ENCODE assay signal across 17 mouse cellular contexts in genomic region chr2:118463480-118463879, GRCm38 (mm10).
"Had no signal": no experiment of that assay in that cellular context is flagged by ENCODE, and none has a peak within 500 bp of the region (broad histone marks: within the 10 kb centered on the region; RNA-seq: fewer than 3 reads in every experiment).

No protein-coding gene starts in this region.

- DNase-seq: liver, postnatal 0 days; lung, adult 2 months; lung, postnatal 14 days; lung, postnatal 36 days; right cerebral cortex, postnatal 25 days; thymus, adult 2 months; thymus, postnatal 36 days had no signal

- H3K4me2 ChIP-seq: lung, embryonic 15.5 days; midbrain, embryonic 11.5 days; midbrain, embryonic 13.5 days; midbrain, embryonic 15.5 days; neural tube, embryonic 12.5 days; stomach, embryonic 15.5 days had no signal

- H3K27me3 ChIP-seq: lung, embryonic 15.5 days; megakaryocyte, embryonic 14.5 days; midbrain, embryonic 13.5 days; midbrain, embryonic 15.5 days; neural tube, embryonic 12.5 days; stomach, embryonic 15.5 days had no signal

- H3K4me1 ChIP-seq: megakaryocyte, embryonic 14.5 days; midbrain, embryonic 13.5 days; midbrain, embryonic 15.5 days; neural tube, embryonic 12.5 days; stomach, embryonic 15.5 days had no signal

- H3K27ac ChIP-seq: lung, embryonic 15.5 days; macrophage; midbrain, embryonic 13.5 days; midbrain, embryonic 15.5 days; neural tube, embryonic 12.5 days; stomach, embryonic 15.5 days; stomach, postnatal 0 days had no signal

- H3K4me3 ChIP-seq: lung, embryonic 15.5 days; megakaryocyte, embryonic 14.5 days; midbrain, embryonic 13.5 days; midbrain, embryonic 15.5 days; neural tube, embryonic 12.5 days; stomach, embryonic 15.5 days had no signal

- H3K9me3 ChIP-seq: lung, embryonic 15.5 days; megakaryocyte, embryonic 14.5 days; midbrain, embryonic 13.5 days; midbrain, embryonic 15.5 days; neural tube, embryonic 12.5 days; stomach, embryonic 15.5 days had no signal

- H3K9ac ChIP-seq: liver, postnatal 0 days; lung, embryonic 15.5 days; midbrain, embryonic 13.5 days; midbrain, embryonic 15.5 days; neural tube, embryonic 12.5 days; stomach, embryonic 15.5 days had no signal

- ATAC-seq: liver, postnatal 0 days; lung, postnatal 0 days; midbrain, embryonic 13.5 days; midbrain, embryonic 15.5 days had no signal
